ENCODE assay signal across 11 mouse cellular contexts in the genomic region with DNA sequence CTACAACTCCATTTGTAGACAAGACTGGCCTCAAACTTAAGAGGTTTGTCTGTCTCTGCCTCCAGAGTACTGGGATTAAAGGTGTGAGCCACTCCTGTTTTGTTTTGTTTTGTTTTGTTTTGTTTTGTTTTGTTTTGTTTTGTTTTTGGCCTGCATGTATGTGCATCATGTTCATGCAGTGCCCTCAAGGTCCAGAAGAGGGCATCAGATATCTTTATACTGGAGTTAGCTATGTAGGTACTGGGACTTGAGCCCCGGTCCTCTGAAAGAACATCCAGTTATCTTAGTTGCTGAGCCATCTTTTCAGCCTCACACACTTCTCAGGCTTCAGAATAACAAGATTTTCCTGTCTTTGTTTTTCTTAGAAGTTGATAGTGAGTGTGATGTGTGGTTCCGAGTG. TPM values are rescaled to one million over a fixed set of nuclear protein-coding genes. Genes with fewer than 3 reads are reported as not detected.
DNase-seq lines count a peak whose midpoint lies in the region; ATAC-seq and TF ChIP-seq lines count a peak whose summit lies in the region.
"Had no signal": no experiment of that assay in that cellular context is flagged by ENCODE, and none has a peak within 500 bp of the region (broad histone marks: within the 10 kb centered on the region; RNA-seq: fewer than 3 reads in every experiment).

No protein-coding gene starts in this region.

- H3K4me2 ChIP-seq in kidney, embryonic 16.5 days (replicated peaks; ENCODE audit: low read depth, low read length): no peak overlapping the region
- H3K4me2 ChIP-seq: forebrain, embryonic 15.5 days; hindbrain, embryonic 14.5 days had no signal

- H3K36me3 ChIP-seq in kidney, embryonic 16.5 days (ENCODE audit: insufficient read depth, low read length): peaks cover 44% of the 10 kb centered on the region

- H3K9ac ChIP-seq in kidney, embryonic 16.5 days (replicated peaks; ENCODE audit: low read length): no peak overlapping the region
- H3K9ac ChIP-seq: forebrain, embryonic 15.5 days; hindbrain, embryonic 14.5 days had no signal

- no peak for ATAC-seq in kidney, embryonic 16.5 days (ENCODE audit: low FRiP score, low TSS enrichment)
- ATAC-seq: forebrain, embryonic 15.5 days had no signal

- TF ChIP-seq CTCF in cerebellum, adult 2 months (IDR thresholded peaks at IDR 0.05; ENCODE audit: borderline replicate concordance, insufficient read depth, low read depth, low read length): no peak

- no peaks in the 10 kb centered on the region for H3K9me3 ChIP-seq in kidney, embryonic 16.5 days (ENCODE audit: low read length)
- H3K9me3 ChIP-seq: forebrain, embryonic 15.5 days had no signal

- H3K4me1 ChIP-seq in kidney, embryonic 16.5 days (ENCODE audit: insufficient read depth, low read length): no peaks in the 10 kb centered on the region
- H3K4me1 ChIP-seq in cerebellum, adult 2 months (ENCODE audit: control insufficient read depth, insufficient read depth, low read length): no peaks in the 10 kb centered on the region
- H3K4me1 ChIP-seq: forebrain, embryonic 15.5 days had no signal

- no peak overlapping the region for H3K4me3 ChIP-seq in kidney, embryonic 16.5 days (ENCODE audit: low read length)
- H3K4me3 ChIP-seq in cerebellum, adult 2 months (replicated peaks; ENCODE audit: insufficient read depth, low read depth, low read length): no peak overlapping the region
- H3K4me3 ChIP-seq: forebrain, embryonic 15.5 days had no signal

- H3K27ac ChIP-seq in kidney, embryonic 16.5 days (ENCODE audit: low read length): no peak overlapping the region
- H3K27ac ChIP-seq in cerebellum, adult 2 months (ENCODE audit: insufficient read depth, low read length): no peak overlapping the region
- H3K27ac ChIP-seq: forebrain, embryonic 15.5 days; hindbrain, embryonic 14.5 days had no signal

- 93% methylated on average over 2 of the region's 2 CpGs for WGBS in kidney, embryonic 16.5 days
- 89% methylated on average over 2 of the region's 2 CpGs for WGBS in cerebellum, adult 2 months

- H3K27me3 ChIP-seq in kidney, embryonic 16.5 days (ENCODE audit: insufficient read depth, low read length): no peaks in the 10 kb centered on the region
- H3K27me3 ChIP-seq in cerebellum, adult 2 months (ENCODE audit: control insufficient read depth, insufficient read depth, low read length): no peaks in the 10 kb centered on the region
- H3K27me3 ChIP-seq: forebrain, embryonic 15.5 days had no signal

- DNase-seq in kidney, postnatal 4 days: peak; percentile 8 to 14
- peak; percentile 66 for DNase-seq in 416B (ENCODE audit: low read depth)
- DNase-seq in B cell, adult 2 months: peak; percentile 24 to 32
- peak; percentile 17 for DNase-seq in embryo, embryonic 11 days
- no peak for DNase-seq in cerebellum, adult 2 months
- DNase-seq in adrenal gland, postnatal 25 days: no peak
- DNase-seq in T-cell, adult 2 months (ENCODE audit: low spot score): no peak
- DNase-seq: adrenal gland, postnatal 36 days had no signal

- no peak for TF ChIP-seq POLR2A in cerebellum, adult 2 months (IDR thresholded peaks at IDR 0.05; ENCODE audit: borderline replicate concordance, insufficient read depth, low read length)

RNA-seq across cellular contexts. Expression of gene Brox, which starts 18.7 kb away (rescaled TPM):
- 55.1 and 55.8 TPM in 2 replicates for polyA plus RNA-seq in kidney, embryonic 16.5 days (2015; fragmentation: Nextera tagmentation; extraction: Ambion mirVana)
- 51.8 and 53.0 TPM in 2 replicates for polyA plus RNA-seq in cerebellum, adult 2 months (2012; rRNA removed)
- total RNA-seq in adrenal gland, postnatal 25 days (2021): 48.2 and 55.7 TPM in 2 replicates

RNA-seq across cellular contexts. Expression of gene Aida, which starts 19.4 kb away (rescaled TPM):
- 40.4 and 41.6 TPM in 2 replicates for polyA plus RNA-seq in kidney, embryonic 16.5 days (2015; fragmentation: Nextera tagmentation; extraction: Ambion mirVana)
- polyA plus RNA-seq in cerebellum, adult 2 months (2012; rRNA removed): 49.5 and 53.2 TPM in 2 replicates
- 54.3 and 59.3 TPM in 2 replicates for total RNA-seq in adrenal gland, postnatal 25 days (2021)

RNA-seq across cellular contexts. Expression of gene Mia3, which starts 53.6 kb away (rescaled TPM):
- 94.8 and 106 TPM in 2 replicates for polyA plus RNA-seq in kidney, embryonic 16.5 days (2015; fragmentation: Nextera tagmentation; extraction: Ambion mirVana)
- 167 and 177 TPM in 2 replicates for polyA plus RNA-seq in cerebellum, adult 2 months (2012; rRNA removed)
- total RNA-seq in adrenal gland, postnatal 25 days (2021): 200 and 216 TPM in 2 replicates

Comparison
In these comparisons a context has a peak if more than half of its experiments do, and no peak if none do; other contexts are left out.
1. DNase-seq: peak in kidney, postnatal 4 days (2 of 2), 416B (single experiment), B cell, adult 2 months (2 of 2) and embryo, embryonic 11 days (single experiment); none in cerebellum, adult 2 months (0 of 2), adrenal gland, postnatal 25 days (single experiment) and T-cell, adult 2 months (single experiment).